Mouse (Mus musculus) ZHBTc4 (cell line): ENCODE measurements around the gene Olfr745.

ENCODE experiments used
- DNase-seq: peaks from one replicate; pipeline ENCODE4 v3.0.0-alpha.2; 2011; ENCODE audit warnings: low read depth, low spot score

The Olfr745 gene

GRCm38 (mm10) chr14:50639088-50639487, at the start of gene Olfr745:
Gene Olfr745 (plus strand): TSS chr14:50639388.
- no peak for DNase-seq

GRCm38 (mm10) chr14:50614579-50614978, 24.6 kb upstream of the Olfr745 start, which contains the start of gene Olfr744:
Gene Olfr744 (plus strand): TSS chr14:50614879.
- DNase-seq, result no peak

- no peak for DNase-seq
Measured at GRCm38 (mm10) chr14:50646783-50647182, 7.6 kb downstream of the Olfr745 start, which contains the start of gene Olfr746. Gene Olfr746 (plus strand): TSS chr14:50647083.

DNA sequence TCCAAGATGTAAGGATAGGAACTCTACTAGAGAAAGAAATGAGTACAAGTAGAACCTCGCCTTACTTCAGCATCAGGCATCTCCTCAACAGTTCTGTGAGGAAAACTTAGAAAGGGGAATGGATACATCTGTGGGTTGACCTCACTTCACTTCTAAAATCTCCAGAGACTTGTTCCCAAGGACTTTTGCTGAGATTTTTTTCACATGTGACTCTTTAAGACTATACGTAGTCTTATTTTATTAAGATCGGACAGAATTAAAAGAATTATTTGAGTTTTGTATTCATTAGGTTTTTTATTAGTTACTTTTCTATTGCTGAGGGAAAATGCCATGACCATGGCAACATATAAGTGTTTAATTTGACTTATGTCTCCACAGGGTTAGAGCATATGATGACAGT, 53.9 kb downstream of the Olfr745 start, which contains the start of gene Olfr747:
TSS of gene Olfr747 (minus strand) at position 101 of the 400 bp plus-strand sequence.
- DNase-seq, result no peak
